Mouse (Mus musculus) stomach, embryonic 15.5 days (tissue): ENCODE results near the gene Mvb12a. TPM values are rescaled to one million over a fixed set of nuclear protein-coding genes. Genes with fewer than 3 reads are reported as not detected.

Experiments
- ATAC-seq: fragments of 200-750 bp; cut with Nextera tagmentation; 2 replicates; pipeline ENCODE4 v1.8.0; 2017; ENCODE audit warnings: low read depth, moderate number of reproducible peaks, moderate TSS enrichment; ENCODE audit not compliant: insufficient read depth, low FRiP score
- H3K27ac ChIP-seq: fragments of 300-500 bp; sonication (generic); 2 replicates; pipeline ENCODE4 v1.5.1; 2015; ENCODE audit warnings: mild to moderate bottlenecking, inconsistent platforms
- H3K27me3 ChIP-seq: fragments of 300-500 bp; sonication (generic); replicated peaks from 2 replicates; pipeline ENCODE4 v1.6.1; 2015; ENCODE audit warnings: inconsistent platforms
- H3K36me3 ChIP-seq: fragments of 300-500 bp; sonication (generic); 2 replicates; pipeline ENCODE4 v1.6.1; 2015; ENCODE audit warnings: inconsistent platforms
- H3K4me1 ChIP-seq: fragments of 300-500 bp; sonication (generic); 2 replicates; pipeline ENCODE4 v1.6.1; 2015; ENCODE audit warnings: inconsistent platforms
- H3K4me2 ChIP-seq: fragments of 300-500 bp; sonication (generic); 2 replicates; pipeline ENCODE4 v1.6.1; 2015; ENCODE audit warnings: mild to moderate bottlenecking, inconsistent platforms
- H3K4me3 ChIP-seq: fragments of 300-500 bp; sonication (generic); replicated peaks from 2 replicates; pipeline ENCODE4 v1.5.1; 2015; ENCODE audit warnings: inconsistent platforms
- H3K9ac ChIP-seq: fragments of 300-500 bp; sonication (generic); 2 replicates; pipeline ENCODE4 v1.6.1; 2015; ENCODE audit warnings: inconsistent platforms
- H3K9me3 ChIP-seq: fragments of 300-500 bp; sonication (generic); 2 replicates; pipeline ENCODE4 v1.6.1; 2016; ENCODE audit warnings: inconsistent platforms
- WGBS: fragments of 180-500 bp; shearing (Covaris S2); methylation state at CpG from one replicate; pipeline ENCODE4 v1.1.7; 2015; 5-methylcytosine and 5-hydroxymethylcytosine counted together
- polyA plus RNA-seq: library from polyadenylated mRNA; unstranded; fragments of >200 nt; fragmentation: Nextera tagmentation; extraction: Ambion mirVana; gene quantifications from 2 replicates; pipeline ENCODE4 v1.2.1, GENCODE M21; 2015

The Mvb12a gene
- polyA plus RNA-seq, 1 experiment from 2014 or later, result 97.6 TPM

DNA sequence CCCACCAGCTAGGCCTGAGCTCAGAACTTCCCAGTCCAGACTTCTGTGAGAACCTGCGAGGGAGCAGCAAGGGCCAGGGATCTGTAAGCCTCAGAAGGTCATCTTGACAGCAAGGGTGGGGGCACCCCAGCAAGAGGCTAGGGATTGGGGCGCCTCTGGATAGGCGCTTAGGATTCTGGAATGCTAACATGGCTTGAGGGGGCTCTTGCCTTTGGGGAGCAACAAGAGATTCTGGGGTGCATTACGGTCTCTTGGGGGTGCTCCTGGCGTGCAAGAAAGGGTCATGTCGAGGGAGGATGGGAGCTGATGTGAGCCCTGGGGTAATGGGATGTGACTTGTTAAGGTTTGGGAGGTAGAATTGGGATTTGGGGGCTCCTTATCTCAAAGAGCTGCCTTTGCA lies 26.2 kb downstream of the Mvb12a start:
- H3K4me3 ChIP-seq, result peak overlapping the region; percentile 67
- H3K27me3 ChIP-seq, result no peaks in the 10 kb centered on the region
- WGBS, result 32% methylated on average over 6 of the region's 6 CpGs
- H3K9ac ChIP-seq, result 0 out of 2 replicates have a peak overlapping the region, but pooled peaks have one; percentile 10
- H3K9me3 ChIP-seq, result no peaks in the 10 kb centered on the region
- no peak for ATAC-seq
- peak overlapping the region; percentile 88 for H3K4me2 ChIP-seq
- peak overlapping the region; percentile 94 for H3K27ac ChIP-seq
- no peaks in the 10 kb centered on the region for H3K36me3 ChIP-seq
- H3K4me1 ChIP-seq, result peaks cover 17% of the 10 kb centered on the region

DNA sequence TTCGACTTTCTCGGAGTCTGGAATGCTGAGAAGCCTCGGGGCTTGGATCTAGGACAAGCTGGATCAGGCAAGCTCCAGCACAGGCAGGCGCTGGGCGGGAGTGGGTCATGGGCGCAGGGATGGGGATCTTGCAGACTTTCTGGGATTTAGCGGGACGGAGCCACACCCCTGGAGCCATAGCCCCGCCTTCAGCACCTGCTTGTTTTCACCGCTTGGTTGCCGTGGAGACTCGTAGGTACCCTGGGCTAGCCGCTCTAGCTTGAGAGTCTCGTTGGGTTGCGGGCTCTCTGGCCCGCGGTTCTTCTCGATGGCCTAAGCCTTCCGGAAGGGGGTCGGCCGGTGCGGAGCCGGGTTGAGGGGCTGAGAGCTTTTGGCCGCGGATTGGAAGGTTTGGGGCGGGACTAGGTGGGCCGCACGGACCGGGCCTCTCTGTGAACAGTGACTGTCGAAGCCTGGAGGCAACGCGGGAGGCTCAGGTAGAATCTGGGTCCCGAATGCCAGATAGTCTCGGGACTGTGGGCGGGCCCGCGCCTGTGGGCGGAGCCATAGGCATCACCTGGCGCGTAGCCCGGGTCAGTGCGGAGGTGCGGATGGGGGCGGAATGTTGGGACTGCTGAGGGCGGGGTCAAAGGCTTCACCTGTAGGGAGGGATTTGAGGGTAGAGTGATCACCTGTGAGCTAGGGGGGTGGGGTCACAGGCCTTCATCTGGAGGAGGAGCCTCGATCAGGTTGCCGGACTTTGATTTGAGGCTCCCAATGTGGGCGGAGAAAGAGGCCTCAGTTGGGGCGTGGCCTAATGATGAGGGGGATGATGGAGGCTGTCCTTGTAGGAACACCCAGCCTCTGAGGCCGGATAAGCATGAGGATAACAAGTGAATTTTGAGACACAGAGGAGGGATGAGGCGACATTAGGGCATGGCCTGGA lies 26.9 kb downstream of the Mvb12a start:
- peak; percentile 74 for ATAC-seq
- Histone ChIP-seq H3K9me3 (no peaks in the 10 kb centered on the region), H3K4me2 (peak overlapping the region; percentile 88), H3K27me3 (no peaks in the 10 kb centered on the region), H3K27ac (peak overlapping the region; percentile 94), H3K9ac (peak overlapping the region; percentile 10; the same call in 1 of the 2 replicates), H3K4me1 (peaks cover 17% of the 10 kb centered on the region), H3K36me3 (no peaks in the 10 kb centered on the region), H3K4me3 (peak overlapping the region; percentile 67)
- under 1% methylated on average over 51 of the region's 51 CpGs for WGBS

DNA sequence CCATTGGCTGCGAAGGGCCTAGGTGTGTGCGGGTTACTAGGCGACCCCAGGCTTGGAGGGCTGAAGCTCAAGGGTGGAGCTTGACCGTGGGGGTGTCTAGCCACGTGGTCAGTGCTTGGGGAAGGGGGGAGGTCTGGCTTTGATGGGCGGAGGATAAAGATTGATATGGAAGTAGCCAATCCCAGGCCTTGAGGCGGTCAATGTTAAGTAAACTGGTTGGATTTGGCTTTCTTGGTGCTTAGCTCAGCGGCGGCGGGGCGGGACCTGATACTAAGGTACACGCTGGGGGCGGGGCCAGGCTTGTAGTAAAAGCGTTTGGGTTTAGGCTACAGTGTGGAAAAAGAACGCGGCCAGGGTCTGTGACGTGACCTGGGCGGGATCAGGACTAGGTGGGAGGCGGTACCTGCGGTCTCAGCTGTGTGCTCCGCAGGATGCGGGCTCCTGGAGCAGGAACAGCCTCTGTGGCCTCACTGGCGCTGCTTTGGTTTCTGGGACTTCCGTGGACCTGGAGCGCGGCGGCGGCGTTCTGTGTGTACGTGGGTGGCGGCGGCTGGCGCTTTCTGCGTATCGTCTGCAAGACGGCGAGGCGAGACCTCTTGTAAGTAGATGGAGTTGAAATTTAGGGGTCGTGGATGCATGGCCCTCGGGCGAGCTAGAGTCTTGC lies 27.7 kb downstream of the Mvb12a start:
- Histone ChIP-seq H3K4me1 (peaks cover 17% of the 10 kb centered on the region), H3K9me3 (no peaks in the 10 kb centered on the region), H3K36me3 (no peaks in the 10 kb centered on the region), H3K9ac (peak overlapping the region; percentile 47), H3K4me3 (peak overlapping the region; percentile 67), H3K4me2 (peak overlapping the region; percentile 88), H3K27me3 (no peaks in the 10 kb centered on the region), H3K27ac (peak overlapping the region; percentile 94)
- ATAC-seq, result peak; percentile 91
- under 1% methylated on average over 41 of the region's 41 CpGs for WGBS

- Histone ChIP-seq H3K4me3 (no peak overlapping the region), H3K9ac (no peak overlapping the region), H3K9me3 (no peaks in the 10 kb centered on the region), H3K36me3 (no peaks in the 10 kb centered on the region), H3K27ac (0 out of 2 replicates have a peak overlapping the region, but pooled peaks have one; percentile 52), H3K4me1 (peaks cover 17% of the 10 kb centered on the region), H3K4me2 (no peak overlapping the region), H3K27me3 (no peaks in the 10 kb centered on the region)
- 86% methylated on average over 2 of the region's 2 CpGs for WGBS
- no peak for ATAC-seq
Measured at GRCm38 (mm10) chr8:71572077-71572476, 29.4 kb downstream of the Mvb12a start.

- Histone ChIP-seq H3K27ac (peak overlapping the region; percentile 52), H3K27me3 (no peaks in the 10 kb centered on the region), H3K4me2 (no peak overlapping the region), H3K9ac (no peak overlapping the region), H3K36me3 (no peaks in the 10 kb centered on the region), H3K4me3 (no peak overlapping the region), H3K9me3 (no peaks in the 10 kb centered on the region), H3K4me1 (peaks cover 17% of the 10 kb centered on the region)
- ATAC-seq, result no peak
- WGBS, result 63% methylated on average over 9 of the region's 9 CpGs
Measured at GRCm38 (mm10) chr8:71572847-71573633, 30.3 kb downstream of the Mvb12a start.

DNA sequence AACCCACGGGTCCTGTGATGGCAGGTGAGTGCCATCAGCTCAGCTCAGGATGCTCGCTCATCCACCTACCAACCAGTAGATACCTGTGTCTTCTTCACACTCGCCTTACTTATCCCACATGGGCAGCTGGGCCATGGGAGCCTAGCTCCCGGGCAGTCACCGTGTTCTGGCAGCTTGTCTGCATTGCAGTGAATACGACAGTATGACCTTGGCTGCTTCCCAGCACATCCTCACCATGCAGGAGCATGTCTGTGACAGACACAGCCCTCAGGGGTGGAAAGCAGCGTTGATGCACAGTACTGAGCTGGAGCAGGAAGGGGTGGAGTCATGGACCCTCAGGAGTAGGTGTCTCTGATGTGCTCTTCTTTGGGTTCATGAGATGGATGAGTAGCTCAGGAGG lies 31.7 kb downstream of the Mvb12a start:
- no peaks in the 10 kb centered on the region for H3K36me3 ChIP-seq
- no peak overlapping the region for H3K4me2 ChIP-seq
- no peak overlapping the region for H3K9ac ChIP-seq
- no peaks in the 10 kb centered on the region for H3K27me3 ChIP-seq
- 70% methylated on average over 7 of the region's 7 CpGs for WGBS
- H3K9me3 ChIP-seq, result no peaks in the 10 kb centered on the region
- H3K4me1 ChIP-seq, result peaks cover 7% of the 10 kb centered on the region; the same call in 1 of the 2 replicates
- ATAC-seq, result no peak
- no peak overlapping the region for H3K4me3 ChIP-seq
- no peak overlapping the region for H3K27ac ChIP-seq

DNA sequence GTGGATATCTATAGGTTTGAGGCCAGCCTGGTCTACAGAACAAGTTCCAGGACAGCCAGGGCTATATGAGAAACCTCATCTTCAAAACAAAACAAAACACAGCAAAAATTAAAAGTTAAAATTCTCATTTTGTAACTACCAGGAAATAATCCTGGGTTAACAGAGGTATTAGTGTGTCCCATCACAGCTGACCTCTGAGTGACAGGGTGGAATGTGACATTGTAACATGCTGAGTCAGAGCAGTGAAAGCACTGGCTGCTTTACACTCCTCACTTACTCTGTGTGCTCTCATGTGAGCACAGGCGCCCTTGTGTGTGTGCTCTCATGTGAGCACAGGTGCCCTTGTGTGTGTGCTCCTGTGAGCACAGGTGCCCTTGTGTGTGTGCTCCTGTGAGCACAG lies 32.3 kb downstream of the Mvb12a start:
- H3K27me3 ChIP-seq, result no peaks in the 10 kb centered on the region
- no peaks in the 10 kb centered on the region for H3K9me3 ChIP-seq
- no peak overlapping the region for H3K4me2 ChIP-seq
- no peaks in the 10 kb centered on the region for H3K36me3 ChIP-seq
- H3K4me3 ChIP-seq, result no peak overlapping the region
- 57% methylated on average over 1 of the region's 1 CpGs for WGBS
- no peak overlapping the region for H3K27ac ChIP-seq
- peaks cover 7% of the 10 kb centered on the region; the same call in 1 of the 2 replicates for H3K4me1 ChIP-seq
- ATAC-seq, result no peak
- no peak overlapping the region for H3K9ac ChIP-seq

- no peak overlapping the region for H3K4me2 ChIP-seq
- H3K4me3 ChIP-seq, result no peak overlapping the region
- no peaks in the 10 kb centered on the region for H3K9me3 ChIP-seq
- 69% methylated on average over 4 of the region's 4 CpGs for WGBS
- H3K9ac ChIP-seq, result no peak overlapping the region
- H3K4me1 ChIP-seq, result no peaks in the 10 kb centered on the region
- no peak overlapping the region for H3K27ac ChIP-seq
- no peak for ATAC-seq
- H3K27me3 ChIP-seq, result no peaks in the 10 kb centered on the region
- no peaks in the 10 kb centered on the region for H3K36me3 ChIP-seq
Measured at GRCm38 (mm10) chr8:71577856-71578387, 35.2 kb downstream of the Mvb12a start.

DNA sequence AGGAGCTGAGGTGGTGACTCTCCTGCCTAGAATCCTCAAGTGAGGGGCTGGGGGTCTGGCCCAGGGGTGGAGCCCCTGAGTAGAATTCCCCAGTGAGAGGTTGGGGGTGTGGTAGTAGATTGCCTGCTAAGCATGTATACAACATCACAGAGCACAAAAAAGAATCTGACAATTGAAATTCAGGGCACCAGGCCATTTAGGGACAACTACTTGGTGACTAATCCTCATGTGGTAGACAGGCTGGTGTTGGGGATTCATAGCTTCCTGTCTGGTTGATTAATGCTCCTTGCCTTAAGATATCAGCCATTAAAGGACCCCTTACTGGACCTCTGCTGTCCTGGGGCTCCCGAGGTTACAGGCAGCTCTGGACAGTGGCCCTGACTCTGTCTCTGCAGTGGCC lies 36.3 kb downstream of the Mvb12a start:
- Histone ChIP-seq H3K9me3 (no peaks in the 10 kb centered on the region), H3K36me3 (no peaks in the 10 kb centered on the region), H3K9ac (no peak overlapping the region), H3K4me3 (no peak overlapping the region), H3K4me2 (no peak overlapping the region), H3K4me1 (no peaks in the 10 kb centered on the region), H3K27me3 (no peaks in the 10 kb centered on the region), H3K27ac (no peak overlapping the region)
- WGBS, result 58% methylated on average over 1 of the region's 1 CpGs
- no peak for ATAC-seq

- WGBS, result 91% methylated on average over 14 of the region's 14 CpGs
- no peak overlapping the region for H3K4me2 ChIP-seq
- H3K9ac ChIP-seq, result no peak overlapping the region
- no peak for ATAC-seq
- no peak overlapping the region for H3K27ac ChIP-seq
- H3K36me3 ChIP-seq, result no peaks in the 10 kb centered on the region
- no peaks in the 10 kb centered on the region for H3K9me3 ChIP-seq
- no peaks in the 10 kb centered on the region for H3K4me1 ChIP-seq
- no peak overlapping the region for H3K4me3 ChIP-seq
- H3K27me3 ChIP-seq, result no peaks in the 10 kb centered on the region
Measured at GRCm38 (mm10) chr8:71579476-71579875, 36.8 kb downstream of the Mvb12a start.

DNA sequence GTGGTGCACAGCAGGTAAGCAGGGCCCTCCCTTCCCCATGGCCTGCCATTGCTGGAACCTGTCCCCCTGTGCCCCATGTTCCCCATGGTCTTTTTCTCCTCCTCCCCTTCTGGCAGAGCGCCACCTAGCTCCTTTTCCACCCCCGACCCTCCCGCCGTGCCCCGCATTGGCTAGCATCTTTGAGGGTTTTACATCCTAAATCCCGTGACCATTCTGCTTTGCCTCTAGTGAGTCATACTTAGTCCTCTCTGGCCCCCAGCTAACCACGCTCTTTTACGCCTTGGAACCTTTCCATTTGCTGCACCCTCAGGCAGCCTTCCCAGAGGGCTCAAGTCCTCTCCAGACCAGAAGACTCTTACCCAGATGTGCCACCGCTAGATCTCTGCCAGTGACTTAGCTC lies 37.5 kb downstream of the Mvb12a start:
- no peak overlapping the region for H3K9ac ChIP-seq
- ATAC-seq, result no peak
- no peaks in the 10 kb centered on the region for H3K4me1 ChIP-seq
- no peak overlapping the region for H3K4me3 ChIP-seq
- no peak overlapping the region for H3K27ac ChIP-seq
- 51% methylated on average over 9 of the region's 9 CpGs for WGBS
- H3K9me3 ChIP-seq, result no peaks in the 10 kb centered on the region
- no peaks in the 10 kb centered on the region for H3K27me3 ChIP-seq
- H3K4me2 ChIP-seq, result no peak overlapping the region
- no peaks in the 10 kb centered on the region for H3K36me3 ChIP-seq
